Mouse (Mus musculus): Measurements from ENCODE around the gene Ybx2.
A peak's percentile ranks its signal among the peaks of the same experiment; 100 is the strongest.

Gene Ybx2

GRCm38 (mm10) chr11:69965271-69966005, 29.8 kb downstream of the Ybx2 start:
- no peak for DNase-seq

GRCm38 (mm10) chr11:69966006-69966859, 30.6 kb downstream of the Ybx2 start:
- peak; percentile 36 to 44 for DNase-seq

- DNase-seq: no peak
These were observed 31.4 kb downstream of the Ybx2 start for GRCm38 (mm10) chr11:69966860-69967517.

GRCm38 (mm10) chr11:69968793-69969192, 33.2 kb downstream of the Ybx2 start:
- DNase-seq: no peak

GRCm38 (mm10) chr11:69970222-69970621, 34.6 kb downstream of the Ybx2 start:
- DNase-seq: no peak

- DNase-seq: no peak
These were observed 35.2 kb downstream of the Ybx2 start for GRCm38 (mm10) chr11:69970775-69971174.

GRCm38 (mm10) chr11:69974907-69975306, 39.3 kb downstream of the Ybx2 start:
- DNase-seq: no peak

GRCm38 (mm10) chr11:69976271-69976670, 40.7 kb downstream of the Ybx2 start:
- no peak for DNase-seq

GRCm38 (mm10) chr11:69979827-69980195, 44.2 kb downstream of the Ybx2 start:
- DNase-seq: no peak

GRCm38 (mm10) chr11:69980196-69981140, 44.9 kb downstream of the Ybx2 start:
- DNase-seq: peak; percentile 99

- no peak for DNase-seq
These were observed 45.7 kb downstream of the Ybx2 start, which contains the start of gene Ctdnep1 for GRCm38 (mm10) chr11:69981141-69981762. TSS of gene Ctdnep1 (plus strand) at chr11:69981156.

- no peak for DNase-seq
These were observed 46.6 kb downstream of the Ybx2 start, which contains the start of gene Elp5 for GRCm38 (mm10) chr11:69982225-69982624. TSS of gene Elp5 (minus strand) at chr11:69982517.

- DNase-seq: no peak
These were observed 47.3 kb downstream of the Ybx2 start for GRCm38 (mm10) chr11:69982877-69983276.

GRCm38 (mm10) chr11:69983377-69983776, 47.8 kb downstream of the Ybx2 start:
- DNase-seq: no peak

- DNase-seq: no peak
These were observed 48.8 kb downstream of the Ybx2 start for GRCm38 (mm10) chr11:69984431-69984830.

- no peak for DNase-seq
These were observed 54.4 kb downstream of the Ybx2 start for GRCm38 (mm10) chr11:69989949-69990348.

Measured in cerebellum, postnatal 10 days (tissue).